Mouse (Mus musculus): ENCODE results near the gene Nlk.

Gene Nlk

GRCm38 (mm10) chr11:78566775-78567174 is 130.4 kb downstream of the Nlk start:
- Histone ChIP-seq H3K27me3 (ENCODE audit: control insufficient read depth, insufficient read depth, low read length, poor library complexity, severe bottlenecking) (no peaks in the 10 kb centered on the region), H3K36me3 (ENCODE audit: control insufficient read depth, insufficient read depth, low read length, poor library complexity, severe bottlenecking) (0 out of 2 replicates have a peak, but pooled peaks cover 2% of the 10 kb centered on the region)
- no peak for DNase-seq (ENCODE audit: low read depth, low spot score)

GRCm38 (mm10) chr11:78560447-78560846 is 136.7 kb downstream of the Nlk start:
- DNase-seq (ENCODE audit: low read depth, low spot score), result peak; percentile 72
- H3K36me3 ChIP-seq (ENCODE audit: control insufficient read depth, insufficient read depth, low read length, poor library complexity, severe bottlenecking), result no peaks in the 10 kb centered on the region

GRCm38 (mm10) chr11:78557241-78557640 is 139.9 kb downstream of the Nlk start:
- Histone ChIP-seq H3K27me3 (ENCODE audit: control insufficient read depth, insufficient read depth, low read length, poor library complexity, severe bottlenecking) (no peaks in the 10 kb centered on the region), H3K36me3 (ENCODE audit: control insufficient read depth, insufficient read depth, low read length, poor library complexity, severe bottlenecking) (no peaks in the 10 kb centered on the region)
- no peak for DNase-seq (ENCODE audit: low read depth, low spot score)

More at GRCm38 (mm10) chr11:78560447-78560846, 136.7 kb downstream of the Nlk start:
- H3K27me3 ChIP-seq (ENCODE audit: control insufficient read depth, insufficient read depth, low read length, poor library complexity, severe bottlenecking), result no peaks in the 10 kb centered on the region

GRCm38 (mm10) chr11:78556070-78556469 is 141.1 kb downstream of the Nlk start:
- no peaks in the 10 kb centered on the region for H3K36me3 ChIP-seq (ENCODE audit: control insufficient read depth, insufficient read depth, low read length, poor library complexity, severe bottlenecking)
- no peak for DNase-seq (ENCODE audit: low read depth, low spot score)
- no peaks in the 10 kb centered on the region for H3K27me3 ChIP-seq (ENCODE audit: control insufficient read depth, insufficient read depth, low read length, poor library complexity, severe bottlenecking)

- DNase-seq (ENCODE audit: low read depth, low spot score), result no peak
- Histone ChIP-seq H3K27me3 (ENCODE audit: control insufficient read depth, insufficient read depth, low read length, poor library complexity, severe bottlenecking) (no peaks in the 10 kb centered on the region), H3K36me3 (ENCODE audit: control insufficient read depth, insufficient read depth, low read length, poor library complexity, severe bottlenecking) (no peaks in the 10 kb centered on the region)
Measured at GRCm38 (mm10) chr11:78555623-78556022, 141.6 kb downstream of the Nlk start.

GRCm38 (mm10) chr11:78551059-78551398 is 146.1 kb downstream of the Nlk start:
- H3K27me3 ChIP-seq (ENCODE audit: control insufficient read depth, insufficient read depth, low read length, poor library complexity, severe bottlenecking), result no peaks in the 10 kb centered on the region
- H3K36me3 ChIP-seq (ENCODE audit: control insufficient read depth, insufficient read depth, low read length, poor library complexity, severe bottlenecking), result no peaks in the 10 kb centered on the region
- DNase-seq (ENCODE audit: low read depth, low spot score), result no peak

- no peaks in the 10 kb centered on the region for H3K27me3 ChIP-seq (ENCODE audit: control insufficient read depth, insufficient read depth, low read length, poor library complexity, severe bottlenecking)
- DNase-seq (ENCODE audit: low read depth, low spot score), result peak; percentile 97
- no peaks in the 10 kb centered on the region for H3K36me3 ChIP-seq (ENCODE audit: control insufficient read depth, insufficient read depth, low read length, poor library complexity, severe bottlenecking)
Measured at GRCm38 (mm10) chr11:78550168-78551058, 146.8 kb downstream of the Nlk start, which contains the start of gene Tmem97. Tmem97 (minus strand) TSS chr11:78550777.

GRCm38 (mm10) chr11:78549491-78549987 is 147.6 kb downstream of the Nlk start:
- Histone ChIP-seq H3K27me3 (ENCODE audit: control insufficient read depth, insufficient read depth, low read length, poor library complexity, severe bottlenecking) (no peaks in the 10 kb centered on the region), H3K36me3 (ENCODE audit: control insufficient read depth, insufficient read depth, low read length, poor library complexity, severe bottlenecking) (no peaks in the 10 kb centered on the region)
- no peak for DNase-seq (ENCODE audit: low read depth, low spot score)

- H3K27me3 ChIP-seq (ENCODE audit: control insufficient read depth, insufficient read depth, low read length, poor library complexity, severe bottlenecking), result no peaks in the 10 kb centered on the region
- no peaks in the 10 kb centered on the region for H3K36me3 ChIP-seq (ENCODE audit: control insufficient read depth, insufficient read depth, low read length, poor library complexity, severe bottlenecking)
- DNase-seq (ENCODE audit: low read depth, low spot score), result no peak
Measured at GRCm38 (mm10) chr11:78547718-78548460, 149.3 kb downstream of the Nlk start.

GRCm38 (mm10) chr11:78545181-78545580 is 152.0 kb downstream of the Nlk start:
- Histone ChIP-seq H3K27me3 (ENCODE audit: control insufficient read depth, insufficient read depth, low read length, poor library complexity, severe bottlenecking) (no peaks in the 10 kb centered on the region), H3K36me3 (ENCODE audit: control insufficient read depth, insufficient read depth, low read length, poor library complexity, severe bottlenecking) (no peaks in the 10 kb centered on the region; the same call in 1 of the 2 replicates)
- DNase-seq (ENCODE audit: low read depth, low spot score), result no peak

GRCm38 (mm10) chr11:78544449-78545111 is 152.6 kb downstream of the Nlk start:
- DNase-seq (ENCODE audit: low read depth, low spot score), result no peak
- Histone ChIP-seq H3K36me3 (ENCODE audit: control insufficient read depth, insufficient read depth, low read length, poor library complexity, severe bottlenecking) (peaks cover 1% of the 10 kb centered on the region; the same call in 1 of the 2 replicates), H3K27me3 (ENCODE audit: control insufficient read depth, insufficient read depth, low read length, poor library complexity, severe bottlenecking) (no peaks in the 10 kb centered on the region)

- H3K27me3 ChIP-seq (ENCODE audit: control insufficient read depth, insufficient read depth, low read length, poor library complexity, severe bottlenecking), result no peaks in the 10 kb centered on the region
- H3K36me3 ChIP-seq (ENCODE audit: control insufficient read depth, insufficient read depth, low read length, poor library complexity, severe bottlenecking), result peaks cover 1% of the 10 kb centered on the region; the same call in 1 of the 2 replicates
- DNase-seq (ENCODE audit: low read depth, low spot score), result no peak
Measured at GRCm38 (mm10) chr11:78540358-78540757, 156.8 kb downstream of the Nlk start.

GRCm38 (mm10) chr11:78536690-78537084 is 160.5 kb downstream of the Nlk start:
- no peaks in the 10 kb centered on the region for H3K27me3 ChIP-seq (ENCODE audit: control insufficient read depth, insufficient read depth, low read length, poor library complexity, severe bottlenecking)
- peaks cover 1% of the 10 kb centered on the region; the same call in 1 of the 2 replicates for H3K36me3 ChIP-seq (ENCODE audit: control insufficient read depth, insufficient read depth, low read length, poor library complexity, severe bottlenecking)
- no peak for DNase-seq (ENCODE audit: low read depth, low spot score)

GRCm38 (mm10) chr11:78536080-78536689 is 161.0 kb downstream of the Nlk start, which contains the start of the genes Tnfaip1 and Ift20:
Tnfaip1 (minus strand) TSS chr11:78536332.
Ift20 (plus strand) TSS chr11:78536361.
- peak; percentile 99 for DNase-seq (ENCODE audit: low read depth, low spot score)
- Histone ChIP-seq H3K36me3 (ENCODE audit: control insufficient read depth, insufficient read depth, low read length, poor library complexity, severe bottlenecking) (peaks cover 1% of the 10 kb centered on the region; the same call in 1 of the 2 replicates), H3K27me3 (ENCODE audit: control insufficient read depth, insufficient read depth, low read length, poor library complexity, severe bottlenecking) (no peaks in the 10 kb centered on the region)
